Mouse (Mus musculus) thymus, postnatal 4 days (tissue): Measurements from ENCODE around the gene Gad1.
A peak's percentile ranks its signal among the peaks of the same experiment; 100 is the strongest.

Experiments
- DNase-seq: peaks from one replicate; pipeline ENCODE4 v3.0.0; 2021

Gene Gad1

GRCm38 (mm10) chr2:70565651-70566602 is 13.1 kb downstream of the Gad1 start:
- DNase-seq, result no peak

- DNase-seq, result no peak
Measured at GRCm38 (mm10) chr2:70566603-70566981, 13.7 kb downstream of the Gad1 start.

GRCm38 (mm10) chr2:70567071-70567681 is 14.3 kb downstream of the Gad1 start:
- DNase-seq, result peak; percentile 49

- no peak for DNase-seq
Measured at GRCm38 (mm10) chr2:70567682-70568077, 14.8 kb downstream of the Gad1 start.

- no peak for DNase-seq
Measured at GRCm38 (mm10) chr2:70568198-70568941, 15.5 kb downstream of the Gad1 start.

- DNase-seq, result no peak
Measured at GRCm38 (mm10) chr2:70571698-70572097, 18.8 kb downstream of the Gad1 start.

GRCm38 (mm10) chr2:70572251-70572650 is 19.4 kb downstream of the Gad1 start:
- DNase-seq, result no peak

GRCm38 (mm10) chr2:70573544-70574210 is 20.8 kb downstream of the Gad1 start:
- no peak for DNase-seq

GRCm38 (mm10) chr2:70588200-70588599 is 35.3 kb downstream of the Gad1 start:
- DNase-seq, result no peak

- DNase-seq, result no peak
Measured at GRCm38 (mm10) chr2:70592432-70592831, 39.6 kb downstream of the Gad1 start.

GRCm38 (mm10) chr2:70593670-70594069 is 40.8 kb downstream of the Gad1 start:
- no peak for DNase-seq

- DNase-seq, result no peak
Measured at GRCm38 (mm10) chr2:70595896-70596295, 43.0 kb downstream of the Gad1 start.

- no peak for DNase-seq
Measured at GRCm38 (mm10) chr2:70609769-70610168, 56.9 kb downstream of the Gad1 start.

- no peak for DNase-seq
Measured at GRCm38 (mm10) chr2:70614745-70615351, 62.0 kb downstream of the Gad1 start.

- DNase-seq, result no peak
Measured at GRCm38 (mm10) chr2:70616076-70616475, 63.2 kb downstream of the Gad1 start.

GRCm38 (mm10) chr2:70616617-70617016 is 63.7 kb downstream of the Gad1 start:
- no peak for DNase-seq

GRCm38 (mm10) chr2:70619232-70619835 is 66.5 kb downstream of the Gad1 start:
- peak; percentile 39 for DNase-seq

GRCm38 (mm10) chr2:70620225-70620624 is 67.4 kb downstream of the Gad1 start:
- DNase-seq, result peak; percentile 81

GRCm38 (mm10) chr2:70622244-70622643 is 69.4 kb downstream of the Gad1 start:
- DNase-seq, result no peak

- DNase-seq, result no peak
Measured at GRCm38 (mm10) chr2:70625761-70626160, 72.9 kb downstream of the Gad1 start.

GRCm38 (mm10) chr2:70628397-70628796 is 75.5 kb downstream of the Gad1 start:
- DNase-seq, result no peak

- no peak for DNase-seq
Measured at GRCm38 (mm10) chr2:70629339-70629761, 76.5 kb downstream of the Gad1 start.
